Mouse (Mus musculus): ENCODE measurements around the gene Fanca. TPM values are rescaled to one million over a fixed set of nuclear protein-coding genes. Genes with fewer than 3 reads are reported as not detected.
"Not testable (repeated sequence)": the region's sequence is repeated elsewhere in the genome, so short reads cannot be mapped to it uniquely, and the experiment has no call there.

Fanca gene
- polyA plus RNA-seq, 1 experiment from 2014 or later, result 5.3 TPM

DNA sequence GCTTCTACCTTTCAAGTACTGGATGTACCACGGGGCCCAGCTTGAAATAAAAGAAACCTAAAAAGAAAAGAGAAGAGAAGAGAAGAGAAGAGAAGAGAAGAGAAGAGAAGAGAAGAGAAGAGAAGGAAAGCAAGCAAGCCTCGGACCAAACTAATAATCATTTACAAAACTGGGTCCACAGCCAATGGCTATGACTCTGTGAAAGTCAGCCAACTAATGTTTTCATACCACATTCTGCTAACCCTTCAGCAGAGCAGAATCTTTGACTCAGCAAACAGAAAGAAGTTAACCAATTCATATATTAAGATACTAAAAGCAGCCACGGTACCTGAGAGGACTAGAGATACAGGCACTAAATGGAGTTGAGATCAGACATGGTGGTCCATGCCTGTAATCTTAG lies 26.1 kb downstream of the Fanca start:
- TF ChIP-seq CTCF (IDR thresholded peaks at IDR 0.05; ENCODE audit: low read depth), result no peak
- WGBS, result 82% methylated on average over 3 of the region's 3 CpGs
- no peaks in the 10 kb centered on the region for H3K9me3 ChIP-seq (ENCODE audit: control insufficient read depth)

DNA sequence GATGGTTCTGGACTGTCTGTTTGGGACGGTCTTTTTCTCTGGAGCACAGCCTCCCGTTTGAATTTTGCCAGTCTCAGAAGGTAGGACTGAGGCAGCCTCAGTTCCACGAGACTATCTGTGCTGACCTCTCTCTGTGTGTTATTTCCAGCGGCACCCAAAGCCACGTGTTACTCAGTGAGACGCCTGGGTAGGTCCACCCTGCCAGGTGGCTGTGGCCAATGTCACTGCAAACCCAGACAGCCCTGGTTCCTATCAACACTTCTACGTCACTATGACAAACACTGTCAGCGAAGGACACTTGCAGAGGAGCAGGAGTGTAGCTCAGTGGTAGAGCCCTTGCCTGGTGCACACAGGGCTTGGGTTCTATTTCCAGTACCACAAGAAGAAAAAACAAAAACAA lies 26.7 kb downstream of the Fanca start:
- TF ChIP-seq CTCF (IDR thresholded peaks at IDR 0.05; ENCODE audit: low read depth), result no peak
- Histone ChIP-seq H3K4me3 (ENCODE audit: low read depth, low read length) (no peak overlapping the region), H3K27me3 (replicated peaks; ENCODE audit: control insufficient read depth, insufficient read depth, low read length) (no peaks in the 10 kb centered on the region), H3K4me2 (replicated peaks; ENCODE audit: low read depth) (no peak overlapping the region), H3K36me3 (ENCODE audit: control insufficient read depth, insufficient read depth) (peaks cover 12% of the 10 kb centered on the region; the same call in 1 of the 2 replicates), H3K9me3 (ENCODE audit: control insufficient read depth) (no peaks in the 10 kb centered on the region), H3K9ac (ENCODE audit: low read depth, low read length) (no peak overlapping the region), H3K4me1 (replicated peaks; ENCODE audit: control insufficient read depth, insufficient read depth, low read length) (no peaks in the 10 kb centered on the region), H3K27ac (ENCODE audit: low read depth, low read length) (no peak overlapping the region)
- no peak for ATAC-seq
- 89% methylated on average over 8 of the region's 8 CpGs for WGBS

More for the DNA sequence above, 26.1 kb downstream of the Fanca start:
- no peak overlapping the region for H3K4me3 ChIP-seq (ENCODE audit: low read depth, low read length)
- H3K4me1 ChIP-seq (replicated peaks; ENCODE audit: control insufficient read depth, insufficient read depth, low read length), result no peaks in the 10 kb centered on the region
- H3K36me3 ChIP-seq (ENCODE audit: control insufficient read depth, insufficient read depth), result peaks cover 12% of the 10 kb centered on the region; the same call in 1 of the 2 replicates
- no peaks in the 10 kb centered on the region for H3K27me3 ChIP-seq (replicated peaks; ENCODE audit: control insufficient read depth, insufficient read depth, low read length)
- no peak overlapping the region for H3K9ac ChIP-seq (ENCODE audit: low read depth, low read length)
- ATAC-seq, result no peak
- no peak overlapping the region for H3K27ac ChIP-seq (ENCODE audit: low read depth, low read length)
- no peak overlapping the region for H3K4me2 ChIP-seq (replicated peaks; ENCODE audit: low read depth)

DNA sequence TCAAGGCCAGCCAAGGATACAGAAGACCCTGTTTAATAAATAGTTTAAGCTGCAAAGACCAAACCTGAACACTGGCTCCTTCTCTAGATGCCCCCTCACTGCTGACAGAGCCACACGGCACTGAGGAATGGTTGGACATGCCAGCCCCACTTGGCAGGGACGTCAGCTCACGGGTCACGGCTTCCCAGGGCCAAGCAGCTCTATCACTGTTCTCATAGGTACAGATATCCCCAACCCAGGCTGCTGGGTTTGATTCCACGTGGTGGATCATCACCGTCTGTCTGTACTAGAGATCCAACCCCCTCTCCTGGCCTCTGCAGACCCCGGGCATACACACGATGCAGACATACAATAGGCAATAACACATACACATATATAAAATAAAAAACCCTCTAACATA lies 27.7 kb downstream of the Fanca start:
- no peaks in the 10 kb centered on the region for H3K9me3 ChIP-seq (ENCODE audit: control insufficient read depth)
- no peak overlapping the region for H3K4me3 ChIP-seq (ENCODE audit: low read depth, low read length)
- H3K36me3 ChIP-seq (ENCODE audit: control insufficient read depth, insufficient read depth), result peaks cover 12% of the 10 kb centered on the region; the same call in 1 of the 2 replicates
- ATAC-seq, result no peak
- TF ChIP-seq CTCF (IDR thresholded peaks at IDR 0.05; ENCODE audit: low read depth), result no peak
- no peaks in the 10 kb centered on the region for H3K27me3 ChIP-seq (replicated peaks; ENCODE audit: control insufficient read depth, insufficient read depth, low read length)
- no peaks in the 10 kb centered on the region for H3K4me1 ChIP-seq (replicated peaks; ENCODE audit: control insufficient read depth, insufficient read depth, low read length)
- H3K4me2 ChIP-seq (replicated peaks; ENCODE audit: low read depth), result no peak overlapping the region
- no peak overlapping the region for H3K27ac ChIP-seq (ENCODE audit: low read depth, low read length)
- H3K9ac ChIP-seq (ENCODE audit: low read depth, low read length), result no peak overlapping the region
- WGBS, result 93% methylated on average over 8 of the region's 8 CpGs

DNA sequence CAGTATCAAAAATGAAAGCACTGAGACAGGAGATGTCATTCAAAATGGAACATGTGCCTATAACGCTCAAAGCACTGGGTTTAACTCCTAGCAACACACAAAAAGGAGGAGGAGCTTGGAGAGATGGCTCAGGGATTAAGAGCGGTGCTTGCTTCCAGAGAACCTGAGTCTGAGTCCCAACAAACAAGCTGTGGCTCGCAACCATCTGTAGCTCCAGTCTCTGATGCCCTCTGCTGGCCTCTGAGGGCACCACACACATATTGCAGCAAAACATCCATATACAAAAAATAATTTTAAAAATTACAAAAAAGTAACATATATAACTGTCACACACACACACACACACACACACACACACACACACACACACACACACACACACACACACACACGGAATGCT lies 28.2 kb downstream of the Fanca start:
- H3K27ac ChIP-seq (ENCODE audit: low read depth, low read length), result no peak overlapping the region
- WGBS, result 83% methylated on average over 4 of the region's 4 CpGs
- H3K36me3 ChIP-seq (ENCODE audit: control insufficient read depth, insufficient read depth), result peaks cover 7% of the 10 kb centered on the region; the same call in 1 of the 2 replicates
- no peak overlapping the region for H3K9ac ChIP-seq (ENCODE audit: low read depth, low read length)
- H3K27me3 ChIP-seq (replicated peaks; ENCODE audit: control insufficient read depth, insufficient read depth, low read length), result no peaks in the 10 kb centered on the region
- H3K9me3 ChIP-seq (ENCODE audit: control insufficient read depth), result no peaks in the 10 kb centered on the region
- TF ChIP-seq CTCF (IDR thresholded peaks at IDR 0.05; ENCODE audit: low read depth), result peak; percentile 72
- ATAC-seq, result no peak
- no peaks in the 10 kb centered on the region for H3K4me1 ChIP-seq (replicated peaks; ENCODE audit: control insufficient read depth, insufficient read depth, low read length)
- no peak overlapping the region for H3K4me3 ChIP-seq (ENCODE audit: low read depth, low read length)
- H3K4me2 ChIP-seq (replicated peaks; ENCODE audit: low read depth), result no peak overlapping the region

DNA sequence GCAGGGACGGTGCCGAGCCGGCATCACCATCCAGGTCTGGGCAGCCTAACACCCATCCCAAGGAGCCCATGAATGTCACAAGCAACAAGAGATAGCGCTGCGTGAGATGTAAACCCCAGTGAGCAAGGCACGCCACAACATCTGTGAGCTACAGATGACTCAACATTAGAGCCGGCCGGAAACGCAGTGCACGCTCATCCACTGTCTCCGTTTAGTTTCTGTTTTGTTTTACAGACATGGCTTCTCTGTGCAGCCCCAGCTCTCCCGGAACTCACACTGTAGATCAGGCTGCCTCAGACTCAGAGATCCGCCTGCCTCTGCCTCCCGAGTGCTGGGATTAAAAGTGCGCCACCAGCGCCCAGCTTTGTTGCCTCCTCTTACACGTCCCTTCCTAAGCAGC lies 31.0 kb downstream of the Fanca start:
- TF ChIP-seq CTCF (IDR thresholded peaks at IDR 0.05; ENCODE audit: low read depth), result no peak
- Histone ChIP-seq H3K4me2 (replicated peaks; ENCODE audit: low read depth) (no peak overlapping the region), H3K4me1 (replicated peaks; ENCODE audit: control insufficient read depth, insufficient read depth, low read length) (no peaks in the 10 kb centered on the region), H3K36me3 (ENCODE audit: control insufficient read depth, insufficient read depth) (peaks cover 7% of the 10 kb centered on the region; the same call in 1 of the 2 replicates), H3K9ac (ENCODE audit: low read depth, low read length) (no peak overlapping the region), H3K9me3 (ENCODE audit: control insufficient read depth) (no peaks in the 10 kb centered on the region), H3K4me3 (ENCODE audit: low read depth, low read length) (no peak overlapping the region), H3K27me3 (replicated peaks; ENCODE audit: control insufficient read depth, insufficient read depth, low read length) (no peaks in the 10 kb centered on the region), H3K27ac (ENCODE audit: low read depth, low read length) (no peak overlapping the region)
- no peak for ATAC-seq
- WGBS, result 93% methylated on average over 17 of the region's 17 CpGs

DNA sequence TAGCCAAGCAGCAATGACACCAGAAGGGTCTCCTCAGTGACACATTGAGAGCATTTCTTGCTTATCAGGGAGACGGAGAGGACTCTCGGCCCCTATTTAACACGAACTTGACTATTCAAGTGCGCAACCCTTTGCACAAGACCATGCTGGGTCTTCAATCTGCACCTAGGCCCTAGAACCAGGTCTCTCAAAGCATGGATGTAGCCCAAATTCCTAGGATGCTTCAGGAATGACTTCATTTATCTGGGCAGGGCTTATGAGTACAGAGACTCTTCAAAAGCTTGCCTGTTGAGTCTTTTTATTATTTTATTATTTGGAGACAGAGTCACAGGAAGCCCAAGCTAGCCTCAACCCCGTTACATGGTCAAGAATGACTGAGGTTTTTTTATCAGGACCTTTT lies 33.9 kb downstream of the Fanca start:
- WGBS, result 85% methylated on average over 5 of the region's 5 CpGs
- no peak overlapping the region for H3K27ac ChIP-seq (ENCODE audit: low read depth, low read length)
- no peaks in the 10 kb centered on the region for H3K27me3 ChIP-seq (replicated peaks; ENCODE audit: control insufficient read depth, insufficient read depth, low read length)
- no peak overlapping the region for H3K4me2 ChIP-seq (replicated peaks; ENCODE audit: low read depth)
- H3K4me3 ChIP-seq (ENCODE audit: low read depth, low read length), result no peak overlapping the region
- no peaks in the 10 kb centered on the region for H3K9me3 ChIP-seq (ENCODE audit: control insufficient read depth)
- no peak for TF ChIP-seq CTCF (IDR thresholded peaks at IDR 0.05; ENCODE audit: low read depth)
- H3K9ac ChIP-seq (ENCODE audit: low read depth, low read length), result no peak overlapping the region
- ATAC-seq, result no peak
- H3K36me3 ChIP-seq (ENCODE audit: control insufficient read depth, insufficient read depth), result peaks cover 7% of the 10 kb centered on the region; the same call in 1 of the 2 replicates
- no peaks in the 10 kb centered on the region for H3K4me1 ChIP-seq (replicated peaks; ENCODE audit: control insufficient read depth, insufficient read depth, low read length)

DNA sequence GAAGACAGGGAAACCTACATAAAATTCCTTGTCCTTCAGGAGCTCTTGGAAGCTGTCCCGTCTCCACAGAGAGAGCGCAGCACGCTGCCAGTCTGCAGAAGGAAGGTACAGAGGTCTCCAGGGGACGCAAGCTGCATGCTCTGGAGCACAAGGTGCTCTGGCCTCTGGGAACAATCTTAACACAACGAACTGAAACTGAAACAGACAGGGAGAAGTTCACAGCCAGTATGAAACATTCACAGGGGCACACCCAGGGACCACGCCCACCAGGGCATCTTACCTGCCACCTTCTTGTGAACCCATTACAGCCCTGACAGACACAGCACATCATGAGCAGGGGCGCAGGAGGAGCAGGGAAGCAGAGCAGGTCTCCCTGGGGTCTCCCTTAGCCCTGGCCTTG lies 34.4 kb downstream of the Fanca start:
- Histone ChIP-seq H3K4me3 (ENCODE audit: low read depth, low read length) (no peak overlapping the region), H3K36me3 (ENCODE audit: control insufficient read depth, insufficient read depth) (peaks cover 7% of the 10 kb centered on the region; the same call in 1 of the 2 replicates), H3K9me3 (ENCODE audit: control insufficient read depth) (no peaks in the 10 kb centered on the region), H3K9ac (ENCODE audit: low read depth, low read length) (no peak overlapping the region), H3K4me1 (replicated peaks; ENCODE audit: control insufficient read depth, insufficient read depth, low read length) (no peaks in the 10 kb centered on the region), H3K4me2 (replicated peaks; ENCODE audit: low read depth) (no peak overlapping the region), H3K27me3 (replicated peaks; ENCODE audit: control insufficient read depth, insufficient read depth, low read length) (no peaks in the 10 kb centered on the region), H3K27ac (ENCODE audit: low read depth, low read length) (no peak overlapping the region)
- ATAC-seq, result peak; percentile 33; the same call in 1 of the 2 replicates
- WGBS, result 68% methylated on average over 7 of the region's 7 CpGs
- TF ChIP-seq CTCF (IDR thresholded peaks at IDR 0.05; ENCODE audit: low read depth), result no peak

DNA sequence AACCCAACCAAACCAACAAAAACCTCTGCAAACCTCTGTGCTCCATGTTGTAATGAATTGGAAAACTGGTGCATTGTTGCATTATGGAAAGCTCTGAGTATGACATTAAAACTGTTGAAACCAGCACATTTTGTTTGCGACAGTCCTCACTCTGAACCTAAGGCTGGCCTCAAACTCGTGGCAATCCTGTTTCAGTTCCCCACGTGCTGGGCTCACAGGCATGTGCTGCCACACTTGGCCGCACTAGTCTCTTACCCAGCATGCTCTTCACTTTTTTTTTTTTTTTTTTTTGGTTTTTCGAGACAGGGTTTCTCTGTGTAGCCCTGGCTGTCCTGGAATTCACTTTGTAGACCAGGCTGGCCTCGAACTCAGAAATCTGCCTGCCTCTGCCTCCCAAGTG lies 35.4 kb downstream of the Fanca start:
- H3K36me3 ChIP-seq (ENCODE audit: control insufficient read depth, insufficient read depth); H3K9me3 ChIP-seq (ENCODE audit: control insufficient read depth); H3K27me3 ChIP-seq (replicated peaks; ENCODE audit: control insufficient read depth, insufficient read depth, low read length); H3K4me1 ChIP-seq (replicated peaks; ENCODE audit: control insufficient read depth, insufficient read depth, low read length); H3K4me2 ChIP-seq (replicated peaks; ENCODE audit: low read depth); H3K4me3 ChIP-seq (ENCODE audit: low read depth, low read length); ATAC-seq; H3K9ac ChIP-seq (ENCODE audit: low read depth, low read length); H3K27ac ChIP-seq (ENCODE audit: low read depth, low read length): not testable (repeated sequence)
- WGBS, result 92% methylated on average over 4 of the region's 6 CpGs

Measured in intestine, postnatal 0 days (tissue).